Mouse (Mus musculus): Measurements from ENCODE around the gene Smc6. TPM values are rescaled to one million over a fixed set of nuclear protein-coding genes. Genes with fewer than 3 reads are reported as not detected.

The Smc6 gene
- polyA plus RNA-seq (2014; fragmentation: Illumina TruSeq; extraction: RNeasy Lipid Tissue Mini Kit (QIAGEN cat#74804); ENCODE audit: low replicate concordance) = 77.8 TPM

DNA sequence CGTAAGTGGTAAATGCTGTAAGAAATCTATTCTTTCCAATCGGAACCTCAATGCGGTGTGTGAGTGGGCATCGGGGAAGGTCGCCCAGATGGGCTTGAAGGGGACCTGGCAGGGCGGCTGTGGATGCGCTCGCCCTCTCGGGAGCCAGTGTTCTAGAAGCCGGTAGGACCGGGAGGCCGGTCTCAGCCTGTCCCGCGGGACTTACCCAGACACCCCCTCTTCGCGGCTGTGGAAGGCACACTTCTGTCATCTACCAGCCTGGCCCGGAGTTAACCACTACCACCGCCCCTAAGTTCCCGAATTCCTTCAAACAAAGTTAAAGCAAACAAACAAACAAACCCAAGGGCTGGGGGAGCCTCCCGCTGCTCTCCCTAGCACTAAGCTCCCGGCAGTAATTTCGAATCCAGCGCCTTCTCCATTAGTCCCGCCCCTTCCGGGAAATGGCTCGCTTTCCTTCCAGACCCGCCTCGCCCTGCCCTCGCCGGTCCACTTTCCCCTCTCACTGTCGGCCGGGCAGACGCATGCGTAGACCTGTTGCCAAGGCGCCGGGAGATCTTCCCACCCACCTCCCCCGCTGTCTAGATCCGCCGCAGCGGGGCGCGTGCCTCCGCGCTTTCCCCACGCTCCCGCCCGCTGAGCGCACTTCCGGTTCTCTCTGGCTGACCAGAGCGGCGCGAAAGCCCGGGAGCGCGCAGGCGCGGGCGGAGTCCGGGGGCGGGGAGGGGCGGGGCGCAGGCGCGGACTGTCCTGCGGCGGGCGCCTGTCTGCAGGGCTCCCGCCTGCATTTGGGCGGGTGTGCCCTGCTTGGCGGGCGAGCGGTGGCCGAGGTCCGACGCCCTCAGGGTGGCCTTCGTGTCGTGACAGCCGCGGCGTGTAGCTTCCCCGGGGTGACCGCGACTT lies at the start of gene Smc6, which contains the start of gene Gen1:
Gene Smc6, plus strand, starts transcription at position 505 of the 900 bp plus-strand sequence.
Gene Gen1, minus strand, starts transcription at position 420 of the 900 bp plus-strand sequence.

Other genes with a start within 250 kb of the Smc6 start
- 9.0 TPM for gene Kcns3, start 114.8 kb upstream of the Smc6 start, polyA plus RNA-seq (2014; fragmentation: Illumina TruSeq; extraction: RNeasy Lipid Tissue Mini Kit (QIAGEN cat#74804); ENCODE audit: low replicate concordance)
- gene Msgn1, start 56.9 kb upstream of the Smc6 start, polyA plus RNA-seq (2014; fragmentation: Illumina TruSeq; extraction: RNeasy Lipid Tissue Mini Kit (QIAGEN cat#74804); ENCODE audit: low replicate concordance) = not detected
- 9.7 TPM for gene Gen1, start 85 bp upstream of the Smc6 start, polyA plus RNA-seq (2014; fragmentation: Illumina TruSeq; extraction: RNeasy Lipid Tissue Mini Kit (QIAGEN cat#74804); ENCODE audit: low replicate concordance)
- gene Vsnl1, start 170.7 kb downstream of the Smc6 start, polyA plus RNA-seq (2014; fragmentation: Illumina TruSeq; extraction: RNeasy Lipid Tissue Mini Kit (QIAGEN cat#74804); ENCODE audit: low replicate concordance) = 0.48 TPM
- not detected for gene Rad51ap2, start 190.2 kb downstream of the Smc6 start, polyA plus RNA-seq (2014; fragmentation: Illumina TruSeq; extraction: RNeasy Lipid Tissue Mini Kit (QIAGEN cat#74804); ENCODE audit: low replicate concordance)

Measured in small intestine, adult 10 weeks (tissue).